Mouse (Mus musculus) forebrain, embryonic 14.5 days (tissue): ENCODE data around the gene Slc30a1. TPM values are rescaled to one million over a fixed set of nuclear protein-coding genes. Genes with fewer than 3 reads are reported as not detected.

Experiments
- ATAC-seq: fragments of 200-750 bp; cut with Nextera tagmentation; 2 replicates; pipeline ENCODE4 v1.8.0; 2017; ENCODE audit warnings: mild to moderate bottlenecking, moderate library complexity
- DNase-seq: peaks from one replicate; pipeline ENCODE4 v3.0.0-alpha.2; 2015; ENCODE audit warnings: low spot score
- H3K27ac ChIP-seq: fragments of 300-500 bp; sonication (generic); 2 replicates; pipeline ENCODE4 v1.5.1; 2014; ENCODE audit warnings: low read depth, mild to moderate bottlenecking, control low read depth, low read length, moderate library complexity
- H3K27me3 ChIP-seq: fragments of 300-500 bp; sonication (generic); replicated peaks from 2 replicates; pipeline ENCODE4 v1.6.1; 2014; ENCODE audit warnings: low read length, control low read depth, mixed read lengths; ENCODE audit not compliant: control insufficient read depth, insufficient read depth
- H3K36me3 ChIP-seq: fragments of 300-500 bp; sonication (generic); 2 replicates; pipeline ENCODE4 v1.6.1; 2014; ENCODE audit warnings: low read length, control low read depth; ENCODE audit not compliant: control insufficient read depth, insufficient read depth
- H3K4me1 ChIP-seq: fragments of 300-500 bp; sonication (generic); 2 replicates; pipeline ENCODE4 v1.6.1; 2014; ENCODE audit warnings: antibody characterized with exemption, low read length, control low read depth; ENCODE audit not compliant: control insufficient read depth, insufficient read depth
- H3K4me2 ChIP-seq: fragments of 300-500 bp; sonication (generic); 2 replicates; pipeline ENCODE4 v1.6.1; 2014; ENCODE audit warnings: mild to moderate bottlenecking, control low read depth, low read length
- H3K4me3 ChIP-seq: fragments of 300-500 bp; sonication (generic); 2 replicates; pipeline ENCODE4 v1.5.1; 2014; ENCODE audit warnings: low read depth, low read length, control low read depth
- H3K9ac ChIP-seq: fragments of 300-500 bp; sonication (generic); 2 replicates; pipeline ENCODE4 v1.6.1; 2014; ENCODE audit warnings: mild to moderate bottlenecking, low read length, control low read depth, moderate library complexity
- H3K9me3 ChIP-seq: fragments of 300-500 bp; sonication (generic); replicated peaks from 2 replicates; pipeline ENCODE4 v1.6.1; 2016; ENCODE audit warnings: low read length, control low read depth, mixed read lengths; ENCODE audit not compliant: control insufficient read depth
- WGBS: fragments of 180-500 bp; shearing (Covaris S2); extraction: QIAGEN DNeasy Blood & Tissue Kit; methylation state at CpG from one replicate; pipeline ENCODE4 v1.1.7; 2014; 5-methylcytosine and 5-hydroxymethylcytosine counted together
- polyA plus RNA-seq: library from polyadenylated mRNA; unstranded; fragments of >200 nt; fragmentation: Nextera tagmentation; extraction: Ambion mirVana; gene quantifications from 2 replicates; pipeline ENCODE4 v1.2.1, GENCODE M21; 2014

Slc30a1 gene
- polyA plus RNA-seq, 1 experiment from 2014 or later: 2.0 TPM

DNA sequence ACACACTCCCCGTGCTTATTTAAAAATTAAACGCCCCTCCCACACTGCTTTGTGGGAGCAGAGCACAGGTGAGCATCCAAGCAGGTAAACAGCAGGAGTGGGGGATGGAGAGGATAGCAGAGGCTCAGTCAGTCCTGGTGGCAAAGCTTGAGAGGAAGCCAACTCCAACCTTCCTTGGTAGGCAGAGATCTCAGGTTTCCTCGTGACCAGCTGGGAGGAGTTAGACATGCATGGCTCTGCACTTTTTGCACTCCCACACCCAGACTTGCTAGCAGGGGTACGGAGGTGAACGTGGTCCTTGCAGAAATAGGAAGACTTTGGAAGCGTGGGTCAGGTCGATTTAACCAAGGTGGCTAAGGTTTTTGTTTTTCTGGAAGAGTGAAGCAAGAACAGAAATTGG is 21.8 kb downstream of the Slc30a1 start:
- H3K9me3 ChIP-seq: no peaks in the 10 kb centered on the region
- H3K4me3 ChIP-seq: no peak overlapping the region
- no peaks in the 10 kb centered on the region for H3K27me3 ChIP-seq
- ATAC-seq: no peak
- 85% methylated on average over 7 of the region's 7 CpGs for WGBS
- H3K27ac ChIP-seq: no peak overlapping the region
- H3K36me3 ChIP-seq: no peaks in the 10 kb centered on the region
- no peak for DNase-seq
- no peak overlapping the region for H3K9ac ChIP-seq
- no peaks in the 10 kb centered on the region for H3K4me1 ChIP-seq
- no peak overlapping the region for H3K4me2 ChIP-seq

DNA sequence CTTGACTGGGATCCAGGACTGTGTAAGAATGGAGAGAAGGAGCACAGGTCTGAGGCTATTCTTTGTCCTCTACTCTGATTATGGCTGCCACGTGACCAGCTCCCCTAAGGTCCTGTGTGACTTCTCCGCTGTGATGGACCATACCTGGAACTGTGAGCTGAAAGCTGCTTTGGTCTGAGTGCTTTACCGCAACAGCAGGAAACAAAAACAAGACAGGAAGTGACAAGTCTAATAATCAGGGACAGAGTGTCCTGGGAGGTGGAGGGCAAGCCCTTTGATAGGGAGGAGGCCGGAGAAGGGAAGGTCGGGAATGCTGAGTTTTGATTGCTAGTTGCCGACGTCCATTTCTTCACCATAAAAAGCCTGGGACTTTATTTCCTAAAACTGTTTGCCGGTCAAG is 22.5 kb downstream of the Slc30a1 start:
- WGBS: 84% methylated on average over 8 of the region's 8 CpGs
- H3K27ac ChIP-seq: no peak overlapping the region
- no peak overlapping the region for H3K4me2 ChIP-seq
- no peak for ATAC-seq
- H3K4me3 ChIP-seq: no peak overlapping the region
- no peaks in the 10 kb centered on the region for H3K9me3 ChIP-seq
- H3K36me3 ChIP-seq: no peaks in the 10 kb centered on the region
- H3K9ac ChIP-seq: no peak overlapping the region
- no peaks in the 10 kb centered on the region for H3K4me1 ChIP-seq
- H3K27me3 ChIP-seq: no peaks in the 10 kb centered on the region
- no peak for DNase-seq

DNA sequence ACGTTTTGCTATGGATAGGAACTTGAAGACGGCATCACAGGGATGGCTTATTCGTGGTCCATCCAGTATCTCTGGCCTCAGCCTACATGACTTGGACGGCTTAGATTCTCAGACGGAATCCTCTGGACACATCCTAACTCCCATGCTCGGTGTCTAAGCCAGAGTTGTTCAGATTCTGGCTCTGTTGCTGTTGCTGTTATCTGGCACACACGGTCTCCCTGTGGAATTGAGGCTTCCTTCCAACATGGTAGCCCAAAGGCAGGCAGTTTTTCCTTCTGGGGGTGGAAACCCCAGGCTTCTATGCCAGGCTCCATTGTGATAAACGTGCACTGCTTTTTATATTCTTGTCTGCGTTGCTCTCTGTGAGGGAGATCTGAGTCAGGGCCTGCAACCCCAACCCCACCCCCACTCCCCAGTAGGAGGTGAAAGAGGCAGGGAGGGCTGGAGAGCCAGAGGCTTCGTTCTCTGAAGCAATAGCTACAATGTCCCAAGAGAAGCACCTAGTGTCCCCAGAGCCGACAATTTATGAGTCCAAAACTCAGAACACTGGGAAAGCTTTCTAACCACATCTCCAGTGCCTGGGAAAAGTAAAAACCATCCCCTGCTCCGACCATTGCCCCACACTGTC is 23.4 kb downstream of the Slc30a1 start:
- H3K36me3 ChIP-seq: no peaks in the 10 kb centered on the region
- 66% methylated on average over 12 of the region's 12 CpGs for WGBS
- no peaks in the 10 kb centered on the region for H3K9me3 ChIP-seq
- H3K4me3 ChIP-seq: no peak overlapping the region
- ATAC-seq: no peak
- H3K27ac ChIP-seq: no peak overlapping the region
- no peaks in the 10 kb centered on the region for H3K4me1 ChIP-seq
- H3K9ac ChIP-seq: no peak overlapping the region
- H3K4me2 ChIP-seq: no peak overlapping the region
- no peak for DNase-seq
- H3K27me3 ChIP-seq: no peaks in the 10 kb centered on the region

GRCm38 (mm10) chr1:191930525-191931105 is 24.0 kb downstream of the Slc30a1 start:
- H3K27ac ChIP-seq: no peak overlapping the region
- no peak for DNase-seq
- H3K36me3 ChIP-seq: no peaks in the 10 kb centered on the region
- H3K4me3 ChIP-seq: no peak overlapping the region
- ATAC-seq: no peak
- no peaks in the 10 kb centered on the region for H3K4me1 ChIP-seq
- WGBS: 79% methylated on average over 3 of the region's 3 CpGs
- no peak overlapping the region for H3K9ac ChIP-seq
- H3K27me3 ChIP-seq: no peaks in the 10 kb centered on the region
- no peak overlapping the region for H3K4me2 ChIP-seq
- H3K9me3 ChIP-seq: no peaks in the 10 kb centered on the region

GRCm38 (mm10) chr1:191932286-191932985 is 25.9 kb downstream of the Slc30a1 start:
- no peak for DNase-seq
- no peak overlapping the region for H3K27ac ChIP-seq

DNA sequence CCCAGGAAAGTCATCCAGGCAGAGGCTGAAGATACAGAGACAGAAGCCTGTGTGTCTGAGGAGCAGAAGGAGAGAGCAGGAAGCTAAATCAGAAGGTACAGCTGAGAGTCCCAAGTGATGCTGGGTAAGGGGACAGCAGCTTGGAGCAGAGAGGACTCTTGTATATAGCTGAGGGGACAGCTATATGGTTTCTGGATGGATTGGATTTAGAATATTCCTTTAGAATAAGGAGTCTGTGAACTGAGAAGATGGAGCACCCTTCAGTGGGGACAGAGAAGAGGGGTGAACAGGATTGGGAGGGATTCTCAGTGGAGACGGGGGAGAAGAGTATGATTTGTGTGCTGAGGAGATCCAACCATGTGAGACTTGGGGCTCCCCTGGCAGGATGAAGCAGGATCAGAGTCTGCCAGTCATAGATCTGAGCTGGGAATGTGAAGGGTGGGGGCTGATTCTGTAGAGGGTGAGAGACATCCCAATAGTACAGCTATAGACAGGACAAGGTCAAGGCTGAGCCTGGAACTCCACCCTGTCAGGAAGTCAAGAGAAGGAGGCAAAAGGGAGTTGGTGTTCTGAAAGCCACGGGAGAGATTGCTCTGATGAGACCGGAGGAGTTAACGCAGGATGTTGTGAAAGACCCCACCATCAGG is 26.5 kb downstream of the Slc30a1 start:
- DNase-seq (no peak), ATAC-seq (no peak)
- Histone ChIP-seq H3K9me3 (no peaks in the 10 kb centered on the region), H3K9ac (no peak overlapping the region), H3K4me1 (no peaks in the 10 kb centered on the region), H3K4me3 (no peak overlapping the region), H3K27me3 (no peaks in the 10 kb centered on the region), H3K4me2 (no peak overlapping the region), H3K36me3 (no peaks in the 10 kb centered on the region), H3K27ac (no peak overlapping the region)
- WGBS: 78% methylated on average over 4 of the region's 4 CpGs

More at GRCm38 (mm10) chr1:191932286-191932985, 25.9 kb downstream of the Slc30a1 start:
- H3K4me1 ChIP-seq: no peaks in the 10 kb centered on the region
- H3K9ac ChIP-seq: no peak overlapping the region
- no peak overlapping the region for H3K4me2 ChIP-seq
- no peaks in the 10 kb centered on the region for H3K36me3 ChIP-seq
- WGBS: 76% methylated on average over 8 of the region's 8 CpGs
- H3K4me3 ChIP-seq: no peak overlapping the region
- H3K9me3 ChIP-seq: no peaks in the 10 kb centered on the region
- H3K27me3 ChIP-seq: no peaks in the 10 kb centered on the region
- no peak for ATAC-seq

GRCm38 (mm10) chr1:191943638-191944037 is 37.1 kb downstream of the Slc30a1 start:
- H3K27me3 ChIP-seq: no peaks in the 10 kb centered on the region
- H3K9ac ChIP-seq: no peak overlapping the region
- no peaks in the 10 kb centered on the region for H3K9me3 ChIP-seq
- no peak overlapping the region for H3K4me3 ChIP-seq
- no peak for DNase-seq
- H3K27ac ChIP-seq: no peak overlapping the region
- no peaks in the 10 kb centered on the region for H3K4me1 ChIP-seq
- 84% methylated on average over 6 of the region's 6 CpGs for WGBS
- no peak for ATAC-seq
- no peak overlapping the region for H3K4me2 ChIP-seq
- H3K36me3 ChIP-seq: no peaks in the 10 kb centered on the region

DNA sequence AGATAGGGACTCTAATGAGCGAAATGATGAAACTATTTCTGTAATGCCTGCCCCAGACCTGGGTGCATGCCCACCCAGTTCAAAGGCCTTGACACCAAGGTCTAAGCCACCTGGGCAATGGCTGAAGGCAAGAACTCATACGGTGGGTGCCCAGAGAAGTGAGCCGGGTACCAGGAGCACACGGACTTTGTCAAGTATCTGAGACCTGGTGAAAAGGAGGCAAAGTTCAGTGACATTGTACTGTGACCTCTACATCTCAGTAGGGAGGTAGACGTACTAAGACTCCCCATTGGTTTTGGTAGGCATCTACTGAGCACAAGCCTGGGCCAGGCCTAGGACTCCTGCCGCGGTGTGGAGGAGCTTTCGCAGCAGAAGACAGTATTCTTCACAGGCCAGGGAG is 38.8 kb downstream of the Slc30a1 start:
- WGBS: 90% methylated on average over 8 of the region's 8 CpGs
- Histone ChIP-seq H3K27ac (no peak overlapping the region), H3K4me1 (no peaks in the 10 kb centered on the region), H3K9me3 (no peaks in the 10 kb centered on the region), H3K9ac (no peak overlapping the region), H3K27me3 (no peaks in the 10 kb centered on the region), H3K4me2 (no peak overlapping the region), H3K4me3 (no peak overlapping the region), H3K36me3 (no peaks in the 10 kb centered on the region)
- DNase-seq: no peak
- ATAC-seq: no peak

GRCm38 (mm10) chr1:191945756-191946155 is 39.2 kb downstream of the Slc30a1 start:
- Histone ChIP-seq H3K9me3 (no peaks in the 10 kb centered on the region), H3K4me3 (no peak overlapping the region), H3K36me3 (no peaks in the 10 kb centered on the region), H3K27ac (no peak overlapping the region), H3K27me3 (no peaks in the 10 kb centered on the region), H3K4me1 (no peaks in the 10 kb centered on the region), H3K4me2 (no peak overlapping the region), H3K9ac (no peak overlapping the region)
- DNase-seq (no peak), ATAC-seq (no peak)
- WGBS: 84% methylated on average over 5 of the region's 5 CpGs
